Mouse (Mus musculus) olfactory bulb, adult 2 months (tissue): ENCODE measurements around the gene Hkdc1. TPM values are rescaled to one million over a fixed set of nuclear protein-coding genes. Genes with fewer than 3 reads are reported as not detected.

Experiments used
- H3K27ac ChIP-seq: fragments of 200-500 bp; 2 replicates; pipeline ENCODE4 v1.5.1; 2012; ENCODE audit warnings: low read depth, low read length; ENCODE audit not compliant: insufficient read depth
- H3K4me1 ChIP-seq: fragments of 200-500 bp; 2 replicates; pipeline ENCODE4 v1.6.1; 2012; ENCODE audit warnings: low read length; ENCODE audit not compliant: control insufficient read depth, insufficient read depth
- H3K4me3 ChIP-seq: fragments of 200-500 bp; 2 replicates; pipeline ENCODE4 v1.5.1; 2012; ENCODE audit warnings: mild to moderate bottlenecking, low read depth, low read length, moderate library complexity; ENCODE audit not compliant: insufficient read depth
- CTCF ChIP-seq: fragments of 200-500 bp; IDR thresholded peaks from 2 replicates; pipeline ENCODE4 v1.5.1; 2012; ENCODE audit warnings: low read depth, mild to moderate bottlenecking, low read length, moderate library complexity; ENCODE audit not compliant: insufficient read depth
- POLR2A ChIP-seq: fragments of 200-500 bp; IDR thresholded peaks from 2 replicates; pipeline ENCODE4 v1.6.1; 2012; ENCODE audit warnings: mild to moderate bottlenecking, low read depth, low read length, moderate library complexity; ENCODE audit not compliant: insufficient read depth
- WGBS: fragments of 180-500 bp; shearing (Covaris S2); methylation state at CpG from one replicate; pipeline ENCODE4 v1.1.7; 2018; 5-methylcytosine and 5-hydroxymethylcytosine counted together
- polyA plus RNA-seq: library from polyadenylated mRNA; stranded (reverse); fragments of >200 nt; gene quantifications from 2 replicates; pipeline ENCODE4 v1.2.4, GENCODE M21; 2012; ENCODE audit warnings: low replicate concordance; ENCODE audit not compliant: missing spikeins, insufficient read depth, insufficient read length

The Hkdc1 gene
- polyA plus RNA-seq, 1 experiment, result not detected

GRCm38 (mm10) chr10:62401641-62402111 lies 20.6 kb downstream of the Hkdc1 start:
- 63% methylated on average over 19 of the region's 19 CpGs for WGBS
- no peak overlapping the region for H3K27ac ChIP-seq
- H3K4me1 ChIP-seq, result peaks cover 15% of the 10 kb centered on the region
- TF ChIP-seq POLR2A (no peak), CTCF (no peak)
- H3K4me3 ChIP-seq, result no peak overlapping the region

- Histone ChIP-seq H3K4me3 (no peak overlapping the region), H3K27ac (no peak overlapping the region), H3K4me1 (no peaks in the 10 kb centered on the region)
- WGBS, result 89% methylated on average over 3 of the region's 3 CpGs
- TF ChIP-seq CTCF (no peak), POLR2A (no peak)
Observed at GRCm38 (mm10) chr10:62383011-62383410, 39.3 kb downstream of the Hkdc1 start.

GRCm38 (mm10) chr10:62380936-62381335 lies 41.4 kb downstream of the Hkdc1 start:
- TF ChIP-seq CTCF (no peak), POLR2A (no peak)
- Histone ChIP-seq H3K27ac (no peak overlapping the region), H3K4me1 (no peaks in the 10 kb centered on the region), H3K4me3 (no peak overlapping the region)

- Histone ChIP-seq H3K27ac (no peak within 1 kb of the TSS), H3K4me1 (no peaks in the 10 kb centered on the region), H3K4me3 (no peak within 1 kb of the TSS)
- no peak for TF ChIP-seq CTCF
- TF ChIP-seq POLR2A, result no peak
- WGBS, result 93% methylated on average over 1 of the region's 1 CpGs
Observed at GRCm38 (mm10) chr10:62379808-62380207, 42.5 kb downstream of the Hkdc1 start, which contains the start of gene Hk1. Gene Hk1, minus strand, starts transcription at chr10:62379908.

DNA sequence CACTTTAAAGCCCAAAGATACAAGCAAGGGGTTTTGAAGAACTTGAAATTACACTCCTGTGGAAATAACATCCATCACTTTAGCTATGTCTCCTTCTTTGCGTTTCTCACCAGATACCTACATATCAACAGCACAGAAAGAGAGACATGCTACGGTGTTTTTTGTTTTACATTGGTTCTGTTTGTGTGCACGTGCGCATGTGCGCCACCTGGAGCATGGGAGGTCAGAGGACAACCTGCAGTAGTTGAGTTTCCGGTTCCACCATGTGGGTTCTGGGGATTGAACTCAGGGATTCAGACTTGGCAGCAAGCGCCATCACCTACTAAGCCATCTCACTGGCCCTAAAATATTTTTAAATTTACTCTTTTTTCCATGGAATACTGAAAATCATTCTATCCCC lies 63.5 kb downstream of the Hkdc1 start:
- 94% methylated on average over 7 of the region's 7 CpGs for WGBS
- Histone ChIP-seq H3K4me3 (no peak overlapping the region), H3K27ac (no peak overlapping the region), H3K4me1 (no peaks in the 10 kb centered on the region)
- TF ChIP-seq CTCF (no peak), POLR2A (no peak)

GRCm38 (mm10) chr10:62356105-62356730 lies 66.1 kb downstream of the Hkdc1 start:
- Histone ChIP-seq H3K4me3 (no peak overlapping the region), H3K27ac (no peak overlapping the region), H3K4me1 (no peaks in the 10 kb centered on the region)
- WGBS, result 41% methylated on average over 17 of the region's 17 CpGs
- no peak for TF ChIP-seq CTCF
- TF ChIP-seq POLR2A, result no peak

DNA sequence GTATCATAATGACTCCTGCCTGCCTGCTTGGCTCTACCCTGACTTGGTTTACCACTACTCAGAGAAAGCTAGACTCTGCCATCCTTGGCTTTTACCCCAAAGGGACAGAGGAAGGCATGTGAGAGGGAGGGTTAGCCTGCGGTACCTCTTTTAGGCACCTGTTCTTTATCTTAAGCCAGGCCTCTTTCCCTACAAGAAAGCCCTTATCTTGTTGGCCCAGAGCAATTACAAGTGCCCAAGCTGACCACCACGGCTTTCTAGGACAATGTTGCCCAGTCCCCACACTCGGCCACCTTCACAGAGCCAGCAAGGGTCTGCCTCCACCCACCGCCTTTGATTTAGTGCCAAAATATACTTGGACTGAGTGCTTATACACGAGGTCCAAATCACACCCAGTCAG lies 77.1 kb downstream of the Hkdc1 start:
- 71% methylated on average over 5 of the region's 5 CpGs for WGBS
- TF ChIP-seq CTCF, result no peak
- TF ChIP-seq POLR2A, result no peak
- H3K4me1 ChIP-seq, result peaks cover 3% of the 10 kb centered on the region
- no peak overlapping the region for H3K4me3 ChIP-seq
- no peak overlapping the region for H3K27ac ChIP-seq

DNA sequence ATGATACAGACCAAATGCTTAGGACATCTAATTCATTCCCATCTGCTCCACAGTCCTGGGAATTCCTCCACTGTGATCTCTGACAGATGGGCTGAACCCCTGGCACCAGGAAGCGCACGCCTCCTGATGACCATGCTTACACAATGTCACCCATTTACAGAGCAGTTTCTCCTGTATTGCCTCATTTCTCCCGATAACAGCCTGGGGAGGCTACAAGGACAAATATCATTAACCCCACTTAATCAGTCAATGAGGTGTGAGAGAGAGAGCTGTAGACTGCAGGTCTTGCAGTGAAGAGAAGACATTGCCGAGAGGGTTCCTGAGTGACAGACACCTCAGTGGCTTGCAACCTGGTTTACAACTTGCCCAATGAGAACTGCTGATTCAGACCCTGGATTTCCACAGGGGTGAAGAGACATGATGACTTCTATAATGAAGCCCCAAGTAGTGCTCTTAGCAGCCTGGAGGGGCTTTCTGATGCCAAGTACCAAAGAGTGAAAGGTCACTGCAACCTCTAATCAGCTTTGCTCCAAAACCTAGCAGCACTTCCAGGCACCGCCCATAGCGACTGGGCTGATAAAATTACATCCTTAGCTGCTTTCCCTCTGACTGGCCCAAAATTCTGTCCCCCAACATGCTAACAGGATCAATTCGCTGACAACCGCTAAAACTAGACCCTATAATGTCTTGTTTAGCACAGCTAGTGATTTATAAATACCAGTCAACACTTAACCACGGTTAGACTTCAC lies 78.1 kb downstream of the Hkdc1 start:
- H3K4me3 ChIP-seq, result no peak overlapping the region
- H3K27ac ChIP-seq, result no peak overlapping the region
- no peak for TF ChIP-seq POLR2A
- no peak for TF ChIP-seq CTCF
- 87% methylated on average over 9 of the region's 9 CpGs for WGBS
- H3K4me1 ChIP-seq, result peaks cover 3% of the 10 kb centered on the region

DNA sequence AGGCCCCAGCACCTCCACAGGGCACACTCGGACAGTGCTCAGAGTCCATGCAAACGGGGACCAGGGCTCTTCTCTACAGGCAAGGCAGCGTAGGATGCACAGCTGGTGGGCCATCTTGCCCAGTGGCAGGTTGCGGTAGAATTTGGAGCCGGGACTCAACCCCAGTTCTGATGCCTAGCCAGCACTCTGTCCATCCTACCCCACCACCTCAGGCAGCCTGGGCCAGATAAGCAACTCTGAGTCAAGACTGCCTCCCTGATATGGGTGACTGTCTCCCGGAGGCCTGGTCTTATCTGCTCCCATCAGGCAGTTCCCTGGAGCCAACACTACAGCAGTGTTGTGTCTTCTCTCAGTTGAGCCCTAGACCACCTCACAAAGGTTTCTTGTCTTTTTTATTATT lies 79.8 kb downstream of the Hkdc1 start:
- no peak overlapping the region for H3K4me3 ChIP-seq
- 93% methylated on average over 6 of the region's 6 CpGs for WGBS
- no peak for TF ChIP-seq CTCF
- TF ChIP-seq POLR2A, result no peak
- H3K27ac ChIP-seq, result no peak overlapping the region
- peaks cover 16% of the 10 kb centered on the region for H3K4me1 ChIP-seq

- Histone ChIP-seq H3K27ac (no peak overlapping the region), H3K4me3 (no peak overlapping the region), H3K4me1 (peaks cover 19% of the 10 kb centered on the region)
- TF ChIP-seq CTCF (no peak), POLR2A (no peak)
- 87% methylated on average over 4 of the region's 4 CpGs for WGBS
Observed at GRCm38 (mm10) chr10:62341956-62342355, 80.3 kb downstream of the Hkdc1 start.
